Mouse (Mus musculus) small intestine, adult 2 months (tissue): ENCODE results near the gene Disp1. TPM values are rescaled to one million over a fixed set of nuclear protein-coding genes. Genes with fewer than 3 reads are reported as not detected.

Source experiments
- H3K27ac ChIP-seq: fragments of 200-500 bp; 2 replicates; pipeline ENCODE4 v1.5.1; 2012; ENCODE audit warnings: low read depth, low read length, control low read depth, inconsistent platforms; ENCODE audit not compliant: insufficient read depth
- H3K27me3 ChIP-seq: fragments of 200-500 bp; 2 replicates; pipeline ENCODE4 v1.6.1; 2012; ENCODE audit warnings: mild to moderate bottlenecking, moderate library complexity, low read length, inconsistent platforms; ENCODE audit not compliant: control insufficient read depth, insufficient read depth
- H3K36me3 ChIP-seq: fragments of 200-500 bp; 2 replicates; pipeline ENCODE4 v1.6.1; 2012; ENCODE audit warnings: mild to moderate bottlenecking, low read length, control low read depth, inconsistent platforms; ENCODE audit not compliant: control insufficient read depth, insufficient read depth
- H3K4me1 ChIP-seq: fragments of 200-500 bp; 2 replicates; pipeline ENCODE4 v1.6.1; 2012; ENCODE audit warnings: low read length, inconsistent platforms, mixed read lengths; ENCODE audit not compliant: control insufficient read depth, insufficient read depth, insufficient read length
- H3K4me3 ChIP-seq: fragments of 200-500 bp; 2 replicates; pipeline ENCODE4 v1.5.1; 2012; ENCODE audit warnings: low read depth, mild to moderate bottlenecking, control low read depth, inconsistent platforms, low read length, moderate library complexity
- CTCF ChIP-seq: fragments of 200-500 bp; IDR thresholded peaks from 2 replicates; pipeline ENCODE4 v1.5.1; 2012; ENCODE audit warnings: low read depth, mild to moderate bottlenecking, control low read depth, inconsistent platforms, low read length, moderate library complexity, mixed read lengths; ENCODE audit not compliant: insufficient replicate concordance, insufficient read length; ENCODE audit errors: extremely low read depth
- POLR2A ChIP-seq: fragments of 200-500 bp; IDR thresholded peaks from 2 replicates; pipeline ENCODE4 v1.6.1; 2012; ENCODE audit warnings: low read depth, mild to moderate bottlenecking, control low read depth, inconsistent platforms, low read length, moderate library complexity
- WGBS: fragments of 180-500 bp; shearing (Covaris S2); methylation state at CpG from one replicate; pipeline ENCODE4 v1.1.7; 2018; 5-methylcytosine and 5-hydroxymethylcytosine counted together
- polyA plus RNA-seq: library from polyadenylated mRNA; depleted of rRNA; stranded (reverse); fragments of >200 nt; gene quantifications from 2 replicates; pipeline ENCODE4 v1.2.3, GENCODE M21; 2012

Gene Disp1
- polyA plus RNA-seq, 1 experiment = 6.3 TPM

- Histone ChIP-seq H3K4me1 (no peaks in the 10 kb centered on the region), H3K27ac (no peak overlapping the region), H3K4me3 (no peak overlapping the region), H3K36me3 (no peaks in the 10 kb centered on the region), H3K27me3 (no peaks in the 10 kb centered on the region)
- TF ChIP-seq CTCF (no peak), POLR2A (no peak)
- 79% methylated on average over 15 of the region's 15 CpGs for WGBS
Measured at GRCm38 (mm10) chr1:183116946-183117826, 104.1 kb downstream of the Disp1 start.

- H3K27me3 ChIP-seq = no peaks in the 10 kb centered on the region
- no peaks in the 10 kb centered on the region for H3K36me3 ChIP-seq
- WGBS = 72% methylated on average over 10 of the region's 10 CpGs
- no peaks in the 10 kb centered on the region for H3K4me1 ChIP-seq
- H3K4me3 ChIP-seq = no peak overlapping the region
- TF ChIP-seq CTCF (no peak), POLR2A (no peak)
- no peak overlapping the region for H3K27ac ChIP-seq
Measured at GRCm38 (mm10) chr1:183116441-183116840, 104.9 kb downstream of the Disp1 start.

- Histone ChIP-seq H3K27me3 (no peaks in the 10 kb centered on the region), H3K36me3 (no peaks in the 10 kb centered on the region), H3K4me1 (no peaks in the 10 kb centered on the region), H3K27ac (no peak overlapping the region), H3K4me3 (no peak overlapping the region)
- TF ChIP-seq CTCF = no peak
- TF ChIP-seq POLR2A = no peak
- WGBS = 92% methylated on average over 7 of the region's 7 CpGs
Measured at GRCm38 (mm10) chr1:183115076-183115475, 106.2 kb downstream of the Disp1 start.

GRCm38 (mm10) chr1:183114554-183114953 is 106.8 kb downstream of the Disp1 start:
- 84% methylated on average over 6 of the region's 6 CpGs for WGBS
- Histone ChIP-seq H3K4me1 (no peaks in the 10 kb centered on the region), H3K27ac (no peak overlapping the region), H3K27me3 (no peaks in the 10 kb centered on the region), H3K36me3 (no peaks in the 10 kb centered on the region), H3K4me3 (no peak overlapping the region)
- TF ChIP-seq POLR2A = no peak
- no peak for TF ChIP-seq CTCF

- TF ChIP-seq CTCF (no peak), POLR2A (no peak)
- Histone ChIP-seq H3K36me3 (no peaks in the 10 kb centered on the region), H3K4me3 (no peak overlapping the region), H3K27ac (no peak overlapping the region), H3K4me1 (no peaks in the 10 kb centered on the region), H3K27me3 (no peaks in the 10 kb centered on the region)
- WGBS = 70% methylated on average over 9 of the region's 9 CpGs
Measured at GRCm38 (mm10) chr1:183113546-183113945, 107.8 kb downstream of the Disp1 start.

- Histone ChIP-seq H3K27ac (no peak overlapping the region), H3K4me3 (no peak overlapping the region), H3K36me3 (no peaks in the 10 kb centered on the region), H3K27me3 (no peaks in the 10 kb centered on the region), H3K4me1 (no peaks in the 10 kb centered on the region)
- TF ChIP-seq POLR2A (no peak), CTCF (no peak)
- 100% methylated on average over 2 of the region's 2 CpGs for WGBS
Measured at GRCm38 (mm10) chr1:183107476-183107875, 113.8 kb downstream of the Disp1 start.

- WGBS = 84% methylated on average over 5 of the region's 5 CpGs
- Histone ChIP-seq H3K4me3 (no peak overlapping the region), H3K27me3 (no peaks in the 10 kb centered on the region), H3K27ac (no peak overlapping the region), H3K4me1 (peaks cover 3% of the 10 kb centered on the region), H3K36me3 (no peaks in the 10 kb centered on the region)
- TF ChIP-seq POLR2A = no peak
Measured at GRCm38 (mm10) chr1:183104696-183105095, 116.6 kb downstream of the Disp1 start.
